Mouse (Mus musculus): ENCODE measurements around the gene Rgl1.

DNA sequence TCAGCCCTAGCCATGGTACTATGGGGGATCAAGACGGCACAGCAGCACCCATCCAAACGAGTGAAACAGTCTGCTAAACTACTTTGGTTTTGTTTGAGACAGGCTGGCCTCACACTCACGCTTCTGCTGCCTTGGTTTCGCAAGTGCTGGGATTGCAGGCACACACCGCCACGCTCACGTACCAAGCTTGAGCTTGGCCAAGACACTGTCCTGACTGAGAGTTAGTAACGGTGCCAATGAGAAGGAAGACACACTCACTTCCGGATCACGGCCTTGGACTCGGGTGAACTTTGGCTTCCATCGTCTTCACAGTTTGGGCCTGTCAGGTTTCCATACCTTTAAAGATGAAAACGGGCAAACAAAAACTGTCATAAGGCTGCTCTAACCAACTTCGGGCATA, 194.8 kb downstream of the Rgl1 start:
- TF ChIP-seq CTCF (IDR thresholded peaks at IDR 0.05; ENCODE audit: borderline replicate concordance, control insufficient read depth, extremely low read depth, insufficient read depth, low read length, poor library complexity) (no peak), POLR2A (IDR thresholded peaks at IDR 0.05; ENCODE audit: control insufficient read depth, extremely low read depth, insufficient read depth, low read length, poor library complexity) (no peak)
